Mouse (Mus musculus): ENCODE results near the gene 1700066M21Rik. TPM values are rescaled to one million over a fixed set of nuclear protein-coding genes. Genes with fewer than 3 reads are reported as not detected.

The 1700066M21Rik gene
- polyA plus RNA-seq, 1 experiment from 2014 or later: 13.4 TPM

DNA sequence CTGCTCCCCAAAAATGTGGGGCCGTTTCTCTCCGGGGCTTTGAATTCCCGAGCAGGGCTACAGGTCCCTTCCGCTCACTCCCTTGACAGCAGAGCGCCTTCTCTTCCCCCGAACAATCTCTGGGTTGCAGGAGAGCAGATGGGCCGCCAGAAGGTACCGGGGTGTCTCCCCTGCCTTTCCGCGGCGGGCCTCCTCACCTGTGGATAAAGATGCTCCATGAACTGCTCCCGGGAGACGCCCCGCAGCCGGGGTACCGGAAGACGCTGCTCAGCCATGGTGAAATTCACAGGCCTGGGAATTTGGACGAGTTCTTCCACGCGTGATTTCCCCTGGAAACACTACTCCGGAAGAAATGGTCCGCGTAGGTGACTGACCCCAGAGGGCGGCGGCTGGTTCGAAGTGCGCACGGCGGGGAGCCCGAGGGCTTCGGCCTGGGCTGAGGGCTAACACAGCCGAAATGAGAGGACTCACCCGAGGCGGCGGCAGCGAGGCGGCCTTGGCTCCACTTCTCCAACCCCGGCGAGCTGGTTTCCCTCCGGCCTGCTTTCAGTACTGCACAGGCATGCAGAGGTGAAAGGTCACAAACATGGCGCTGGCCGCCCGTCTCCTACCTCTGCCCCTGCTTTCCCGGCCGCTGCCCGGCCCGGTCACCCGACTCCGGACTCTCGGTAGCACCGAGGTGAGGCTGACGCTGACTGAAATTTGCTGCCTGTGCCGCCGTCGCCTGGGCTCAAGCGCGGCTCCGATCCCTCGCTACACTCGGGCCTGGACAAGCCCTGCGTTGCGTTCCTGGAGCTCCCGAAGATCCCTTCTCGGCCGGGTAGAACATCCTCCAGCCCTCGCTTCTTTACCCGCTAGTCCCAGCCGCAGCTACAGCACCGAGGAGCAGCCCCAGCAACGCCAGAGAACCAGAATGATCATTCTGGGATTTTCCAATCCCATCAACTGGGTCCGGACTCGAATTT lies 29.0 kb downstream of the 1700066M21Rik start, which contains the start of the genes Maip1 and Tyw5:
Maip1 (plus strand) TSS at position 142 of the 965 bp plus-strand sequence.
Tyw5 (minus strand) TSS at position 915 of the 965 bp plus-strand sequence.
- no peaks in the 10 kb centered on the region for H3K27me3 ChIP-seq (ENCODE audit: control insufficient read depth, insufficient read depth, low read length)

DNA sequence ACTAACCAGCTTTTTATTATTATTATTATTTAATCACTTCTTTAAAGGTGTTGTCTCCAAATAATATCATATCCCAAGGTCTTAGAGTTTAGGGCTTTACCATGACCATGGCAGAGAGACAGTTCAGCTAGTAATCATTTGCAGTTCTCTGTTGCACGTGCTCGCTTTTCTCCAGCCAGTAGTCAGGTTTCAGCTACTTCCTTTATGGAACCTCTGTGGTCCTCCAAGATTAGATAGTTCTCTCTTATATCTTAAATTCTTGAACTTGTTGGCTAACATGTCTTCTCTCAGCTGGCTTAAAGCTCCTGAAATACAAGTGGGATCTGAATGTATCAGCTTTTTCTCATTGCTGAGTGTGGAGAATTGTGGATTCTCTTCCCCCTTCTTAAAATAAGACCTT lies 31.6 kb downstream of the 1700066M21Rik start:
- ATAC-seq (ENCODE audit: low FRiP score) (no peak), DNase-seq (ENCODE audit: low spot score, missing footprints) (no peak)
- 94% methylated on average over 2 of the region's 2 CpGs for WGBS
- Histone ChIP-seq H3K27ac (ENCODE audit: low read depth, low read length) (no peak overlapping the region), H3K9me3 (ENCODE audit: control insufficient read depth, low read length) (no peaks in the 10 kb centered on the region), H3K9ac (ENCODE audit: low read length) (no peak overlapping the region), H3K4me3 (ENCODE audit: low read depth, low read length) (no peak overlapping the region), H3K27me3 (ENCODE audit: control insufficient read depth, insufficient read depth, low read length) (no peaks in the 10 kb centered on the region), H3K4me1 (ENCODE audit: control insufficient read depth, insufficient read depth, low read length) (peaks cover 18% of the 10 kb centered on the region; the same call in 1 of the 2 replicates), H3K4me2 (no peak overlapping the region), H3K36me3 (ENCODE audit: control insufficient read depth, insufficient read depth, low read length) (peaks cover 6% of the 10 kb centered on the region)

More for the DNA sequence above, 29.0 kb downstream of the 1700066M21Rik start, which contains the start of the genes Maip1 and Tyw5:
- Histone ChIP-seq H3K4me3 (ENCODE audit: low read depth, low read length) (peak within 1 kb of the TSS; percentile 59), H3K4me1 (ENCODE audit: control insufficient read depth, insufficient read depth, low read length) (peaks cover 18% of the 10 kb centered on the region; the same call in 1 of the 2 replicates), H3K4me2 (peak within 1 kb of the TSS; percentile 78), H3K9me3 (ENCODE audit: control insufficient read depth, low read length) (no peaks in the 10 kb centered on the region), H3K27ac (ENCODE audit: low read depth, low read length) (peak within 1 kb of the TSS; percentile 78), H3K9ac (ENCODE audit: low read length) (peak within 1 kb of the TSS; percentile 77), H3K36me3 (ENCODE audit: control insufficient read depth, insufficient read depth, low read length) (no peaks in the 10 kb centered on the region)
- under 1% methylated on average over 71 of the region's 72 CpGs for WGBS
- DNase-seq (ENCODE audit: low spot score, missing footprints): peak; percentile 98
- ATAC-seq (ENCODE audit: low FRiP score): peak; percentile 95

DNA sequence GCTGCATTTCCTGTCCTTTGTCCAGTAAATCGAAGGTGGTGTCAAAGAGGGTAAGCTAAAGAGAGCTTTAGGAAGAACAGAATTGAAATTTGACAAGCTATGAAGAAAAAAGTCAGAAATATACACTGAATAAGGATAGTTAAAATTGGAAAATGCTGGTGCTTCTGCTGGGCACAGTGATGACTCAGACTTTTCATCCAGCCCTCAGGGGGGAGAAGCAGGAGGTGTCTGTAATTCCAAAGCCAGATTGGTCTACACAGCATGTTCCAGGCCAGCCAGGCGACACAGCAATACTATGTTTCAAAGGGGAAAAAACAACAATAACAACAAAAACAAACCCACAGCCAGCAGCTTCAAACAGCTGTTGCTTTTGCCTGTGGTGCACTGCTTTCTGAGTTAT lies 36.0 kb downstream of the 1700066M21Rik start:
- Histone ChIP-seq H3K9ac (ENCODE audit: low read length) (no peak overlapping the region), H3K4me3 (ENCODE audit: low read depth, low read length) (no peak overlapping the region), H3K9me3 (ENCODE audit: control insufficient read depth, low read length) (no peaks in the 10 kb centered on the region), H3K36me3 (ENCODE audit: control insufficient read depth, insufficient read depth, low read length) (peaks cover 6% of the 10 kb centered on the region), H3K27me3 (ENCODE audit: control insufficient read depth, insufficient read depth, low read length) (no peaks in the 10 kb centered on the region), H3K27ac (ENCODE audit: low read depth, low read length) (no peak overlapping the region), H3K4me2 (no peak overlapping the region), H3K4me1 (ENCODE audit: control insufficient read depth, insufficient read depth, low read length) (peaks cover 3% of the 10 kb centered on the region; the same call in 1 of the 2 replicates)
- 84% methylated on average over 2 of the region's 2 CpGs for WGBS
- ATAC-seq (ENCODE audit: low FRiP score) (no peak), DNase-seq (ENCODE audit: low spot score, missing footprints) (no peak)

DNA sequence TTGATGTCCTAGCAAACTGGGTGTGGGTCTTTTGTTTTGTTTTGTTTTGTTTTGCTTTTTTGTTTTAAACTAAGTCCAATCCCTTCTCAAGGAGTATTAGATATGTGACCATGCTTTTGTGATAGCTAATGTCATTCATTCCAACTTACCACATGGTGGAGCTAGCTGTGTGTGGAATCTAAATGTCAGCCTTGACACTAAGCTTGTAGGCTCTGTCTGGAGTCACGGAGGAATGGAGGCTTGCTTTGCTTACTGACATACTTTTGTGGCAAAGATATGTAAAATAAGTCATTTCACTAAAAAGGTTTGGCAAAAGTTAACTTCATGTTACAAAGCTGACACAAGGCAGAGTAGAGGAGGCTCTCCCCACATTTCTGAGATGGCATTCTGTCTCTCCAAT lies 46.3 kb downstream of the 1700066M21Rik start:
- Histone ChIP-seq H3K4me1 (ENCODE audit: control insufficient read depth, insufficient read depth, low read length) (0 out of 2 replicates have a peak, but pooled peaks cover 3% of the 10 kb centered on the region), H3K4me2 (no peak overlapping the region), H3K9me3 (ENCODE audit: control insufficient read depth, low read length) (no peaks in the 10 kb centered on the region), H3K36me3 (ENCODE audit: control insufficient read depth, insufficient read depth, low read length) (no peaks in the 10 kb centered on the region), H3K27me3 (ENCODE audit: control insufficient read depth, insufficient read depth, low read length) (no peaks in the 10 kb centered on the region), H3K4me3 (ENCODE audit: low read depth, low read length) (no peak overlapping the region), H3K27ac (ENCODE audit: low read depth, low read length) (no peak overlapping the region), H3K9ac (ENCODE audit: low read length) (no peak overlapping the region)
- DNase-seq (ENCODE audit: low spot score, missing footprints) (peak; percentile 87), ATAC-seq (ENCODE audit: low FRiP score) (peak; percentile 66; the same call in 1 of the 2 replicates)
- WGBS: 18% methylated on average over 1 of the region's 1 CpGs

DNA sequence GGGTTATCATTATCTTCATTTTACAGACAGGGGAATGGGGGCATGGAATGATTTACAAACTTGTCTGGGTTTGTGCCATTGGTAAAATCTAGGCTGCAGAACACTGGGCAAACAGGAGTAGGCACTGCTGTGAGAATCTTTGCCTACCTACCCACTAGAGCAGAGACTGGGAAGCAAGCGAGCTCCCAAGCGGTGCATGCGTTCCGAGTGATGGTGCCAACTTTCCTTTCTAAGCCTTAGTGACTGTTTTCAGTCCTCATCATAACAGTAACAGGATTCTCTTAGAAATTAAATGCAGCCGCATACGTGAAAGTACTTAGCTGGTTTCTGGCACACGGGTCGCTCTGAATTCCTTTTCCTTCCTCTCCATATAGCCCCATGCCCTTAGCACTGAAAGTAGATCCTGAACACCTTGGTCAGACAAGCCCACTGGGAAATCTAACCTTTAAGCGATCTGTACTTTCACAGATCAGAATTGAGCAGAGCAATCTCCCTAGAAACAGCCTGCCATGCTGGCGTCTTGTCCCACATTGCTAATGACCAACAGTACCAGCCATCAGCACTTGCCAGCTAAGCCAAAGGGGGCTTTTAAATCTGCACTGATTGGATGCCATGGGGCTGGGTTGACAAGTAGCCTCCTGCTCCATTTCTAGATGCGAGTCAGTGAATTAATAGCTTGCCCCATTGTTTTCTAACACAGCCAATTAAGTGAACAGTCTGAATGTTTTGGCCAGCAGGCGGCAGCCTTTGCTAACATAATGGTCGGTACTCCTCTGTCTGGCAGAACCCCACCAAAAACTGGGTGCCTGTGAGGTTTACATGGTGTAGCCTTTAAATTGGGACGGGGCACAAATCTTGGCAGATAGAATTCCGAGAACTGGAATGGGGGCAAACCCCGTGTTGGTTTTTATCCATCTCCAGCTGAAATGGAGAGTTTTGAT lies 51.2 kb downstream of the 1700066M21Rik start:
- Histone ChIP-seq H3K4me2 (no peak overlapping the region; the same call in 1 of the 2 replicates), H3K9me3 (ENCODE audit: control insufficient read depth, low read length) (no peaks in the 10 kb centered on the region), H3K4me1 (ENCODE audit: control insufficient read depth, insufficient read depth, low read length) (peaks cover 4% of the 10 kb centered on the region; the same call in 1 of the 2 replicates), H3K4me3 (ENCODE audit: low read depth, low read length) (no peak overlapping the region), H3K27me3 (ENCODE audit: control insufficient read depth, insufficient read depth, low read length) (no peaks in the 10 kb centered on the region), H3K27ac (ENCODE audit: low read depth, low read length) (no peak overlapping the region), H3K9ac (ENCODE audit: low read length) (0 out of 2 replicates have a peak overlapping the region, but pooled peaks have one; percentile 22), H3K36me3 (ENCODE audit: control insufficient read depth, insufficient read depth, low read length) (no peaks in the 10 kb centered on the region)
- DNase-seq (ENCODE audit: low spot score, missing footprints) (peak; percentile 99), ATAC-seq (ENCODE audit: low FRiP score) (peak; percentile 83)
- WGBS: 55% methylated on average over 16 of the region's 16 CpGs

DNA sequence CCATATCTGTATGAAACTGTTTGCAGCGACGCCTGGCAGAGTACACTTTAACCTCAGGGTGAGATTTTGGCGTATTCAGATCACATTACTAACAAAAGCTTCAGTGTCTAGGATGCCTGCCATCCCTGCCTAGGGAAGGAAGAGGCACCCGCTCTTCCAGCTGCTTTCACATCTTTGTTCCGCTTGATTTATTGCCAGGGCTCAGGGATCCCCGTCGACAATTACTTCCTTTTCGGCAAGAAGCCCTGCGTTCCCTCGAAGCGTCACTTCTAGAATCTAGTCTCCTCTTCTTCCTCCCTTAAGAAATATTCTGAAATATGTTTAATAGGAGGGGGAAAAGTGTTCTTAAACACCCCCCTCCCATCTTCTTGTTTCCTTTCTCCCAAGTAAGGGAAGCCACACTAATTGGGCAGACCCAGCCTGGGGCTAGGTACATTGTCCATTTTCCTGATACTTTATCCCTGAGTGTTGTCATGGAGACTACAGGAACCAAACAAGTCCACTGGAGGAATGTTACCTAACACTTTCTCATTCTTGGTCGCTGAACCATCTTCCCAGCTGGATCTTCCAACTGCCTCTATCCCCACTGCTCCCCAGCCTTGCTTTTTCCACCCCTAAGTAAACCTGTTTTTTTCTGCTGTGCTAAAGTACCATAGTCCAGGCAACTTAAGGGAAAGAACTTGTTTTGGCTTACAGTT lies 52.5 kb downstream of the 1700066M21Rik start:
- peak overlapping the region; percentile 32 for H3K4me2 ChIP-seq
- H3K27ac ChIP-seq (ENCODE audit: low read depth, low read length): no peak overlapping the region
- no peaks in the 10 kb centered on the region for H3K27me3 ChIP-seq (ENCODE audit: control insufficient read depth, insufficient read depth, low read length)
- no peaks in the 10 kb centered on the region for H3K36me3 ChIP-seq (ENCODE audit: control insufficient read depth, insufficient read depth, low read length)
- ATAC-seq (ENCODE audit: low FRiP score) (peak; percentile 71), DNase-seq (ENCODE audit: low spot score, missing footprints) (peak; percentile 88)
- no peak overlapping the region for H3K4me3 ChIP-seq (ENCODE audit: low read depth, low read length)
- no peaks in the 10 kb centered on the region for H3K9me3 ChIP-seq (ENCODE audit: control insufficient read depth, low read length)
- peak overlapping the region; percentile 34; the same call in 1 of the 2 replicates for H3K9ac ChIP-seq (ENCODE audit: low read length)
- 7% methylated on average over 12 of the region's 12 CpGs for WGBS
- peaks cover 4% of the 10 kb centered on the region; the same call in 1 of the 2 replicates for H3K4me1 ChIP-seq (ENCODE audit: control insufficient read depth, insufficient read depth, low read length)

DNA sequence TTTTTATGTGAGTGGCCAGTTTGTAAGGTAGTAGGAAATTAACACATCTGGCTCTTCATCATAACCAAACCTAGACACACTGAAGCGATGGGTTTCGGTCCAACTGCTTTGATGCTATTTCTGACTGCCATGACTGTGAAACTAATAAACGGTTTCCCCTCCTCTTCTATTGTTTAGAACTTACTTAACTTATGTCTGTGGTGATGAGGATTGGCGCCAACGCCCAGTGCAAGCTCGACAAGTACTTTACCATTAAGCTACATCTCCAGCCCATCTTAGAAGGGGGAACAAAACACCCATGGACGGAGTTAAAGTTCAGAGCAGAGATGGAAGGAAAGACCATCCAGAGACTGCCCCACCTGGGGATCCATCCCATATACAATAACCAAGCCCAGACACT lies 55.7 kb downstream of the 1700066M21Rik start:
- no peak for ATAC-seq (ENCODE audit: low FRiP score)

More for the DNA sequence above, 55.7 kb downstream of the 1700066M21Rik start:
- H3K9me3 ChIP-seq (ENCODE audit: control insufficient read depth, low read length): no peaks in the 10 kb centered on the region
- no peaks in the 10 kb centered on the region for H3K36me3 ChIP-seq (ENCODE audit: control insufficient read depth, insufficient read depth, low read length)
- no peak overlapping the region for H3K9ac ChIP-seq (ENCODE audit: low read length)
- no peak overlapping the region for H3K4me3 ChIP-seq (ENCODE audit: low read depth, low read length)
- no peak overlapping the region for H3K27ac ChIP-seq (ENCODE audit: low read depth, low read length)
- no peak overlapping the region for H3K4me2 ChIP-seq
- no peaks in the 10 kb centered on the region for H3K27me3 ChIP-seq (ENCODE audit: control insufficient read depth, insufficient read depth, low read length)
- H3K4me1 ChIP-seq (ENCODE audit: control insufficient read depth, insufficient read depth, low read length): peaks cover 4% of the 10 kb centered on the region; the same call in 1 of the 2 replicates
- no peak for DNase-seq (ENCODE audit: low spot score, missing footprints)
- WGBS: 91% methylated on average over 7 of the region's 7 CpGs
